Mouse (Mus musculus) frontal cortex, postnatal 14 days (tissue): ENCODE results near the gene Prss27.
A peak's percentile ranks its signal among the peaks of the same experiment; 100 is the strongest.

Experiments
- DNase-seq, 2 experiments: peaks; one replicate each; pipeline ENCODE4 v3.0.0; 2022; ENCODE audit warnings: low spot score in 2 of 2

The Prss27 gene

DNA sequence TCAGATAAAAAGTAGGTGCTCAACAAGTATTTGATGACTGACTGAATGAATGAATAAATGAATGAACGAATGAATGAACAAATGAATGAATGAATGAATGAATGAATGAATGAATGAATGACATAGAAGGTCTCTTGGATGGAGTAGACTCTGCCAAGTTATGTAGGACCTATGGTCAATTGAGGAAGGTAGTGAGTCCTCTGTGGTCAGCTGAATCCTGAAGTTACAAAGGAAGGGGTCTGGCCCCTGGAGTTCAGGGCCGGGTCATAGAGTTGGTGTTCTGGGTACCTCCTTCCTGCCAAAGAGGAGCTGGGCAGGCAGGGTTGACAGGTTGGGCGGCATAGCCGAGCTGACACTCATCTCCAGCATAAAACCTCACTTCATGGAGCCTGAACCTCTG is at the start of gene Prss27:
Gene Prss27 (plus strand): TSS at position 301 of the 400 bp plus-strand sequence.
- no peak for DNase-seq

DNA sequence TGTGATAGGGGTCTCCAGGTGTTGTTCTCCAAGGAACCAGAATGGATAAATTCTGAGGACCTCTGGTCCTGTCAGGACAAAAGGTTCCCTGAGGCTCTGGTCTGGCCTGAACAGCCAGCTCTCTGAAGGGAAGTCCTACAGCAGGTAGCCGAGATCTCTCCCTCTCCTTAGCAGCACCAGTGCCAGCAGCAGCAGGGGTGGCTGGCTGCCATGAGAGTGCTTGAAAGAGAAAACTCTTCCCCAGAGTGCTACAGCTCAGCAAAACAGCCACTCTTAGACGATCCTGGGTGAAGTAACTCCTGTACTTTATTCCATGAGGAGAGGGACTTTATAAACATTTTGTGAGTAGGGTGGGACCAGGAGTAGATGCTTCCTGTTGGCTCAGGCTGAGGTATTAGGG is 48.1 kb upstream of the Prss27 start:
- no peak for DNase-seq

DNA sequence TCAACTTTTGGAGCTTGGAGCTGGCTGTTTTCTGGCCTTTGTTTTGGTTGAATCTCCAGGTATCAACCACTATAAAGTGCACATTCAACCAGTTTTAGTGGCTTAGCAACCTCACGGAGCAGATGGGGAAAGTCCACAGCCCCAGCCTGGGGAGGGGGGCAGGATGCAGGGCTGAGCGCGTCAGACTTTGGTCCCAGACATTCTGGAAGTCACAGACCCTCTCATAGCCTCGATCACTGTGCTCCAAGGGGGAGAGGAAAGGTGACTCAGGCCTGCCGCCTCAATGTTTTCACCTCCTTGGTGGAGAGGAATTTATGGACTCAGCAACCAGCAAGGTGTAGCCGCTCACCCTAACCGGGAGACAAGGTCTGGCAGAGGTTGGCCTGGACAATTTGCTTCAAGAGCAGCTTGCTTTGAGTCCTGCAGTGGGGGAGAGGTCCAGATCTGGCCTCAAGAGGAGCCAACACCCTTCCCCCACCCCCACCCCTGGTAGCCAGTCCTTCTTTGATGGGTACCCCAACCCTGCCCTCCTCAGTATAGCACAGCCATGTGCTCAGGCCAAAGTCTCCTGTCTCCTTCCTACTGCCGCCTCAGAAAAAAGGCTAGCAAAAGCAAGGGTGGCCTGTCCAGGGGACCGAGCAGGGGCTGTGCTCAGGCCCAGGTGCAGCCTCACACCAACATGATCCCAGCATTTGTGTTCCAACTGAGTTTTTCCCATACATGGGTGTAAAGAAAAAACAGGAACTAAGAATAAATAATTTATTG is 45.0 kb upstream of the Prss27 start:
- no peak for DNase-seq

DNA sequence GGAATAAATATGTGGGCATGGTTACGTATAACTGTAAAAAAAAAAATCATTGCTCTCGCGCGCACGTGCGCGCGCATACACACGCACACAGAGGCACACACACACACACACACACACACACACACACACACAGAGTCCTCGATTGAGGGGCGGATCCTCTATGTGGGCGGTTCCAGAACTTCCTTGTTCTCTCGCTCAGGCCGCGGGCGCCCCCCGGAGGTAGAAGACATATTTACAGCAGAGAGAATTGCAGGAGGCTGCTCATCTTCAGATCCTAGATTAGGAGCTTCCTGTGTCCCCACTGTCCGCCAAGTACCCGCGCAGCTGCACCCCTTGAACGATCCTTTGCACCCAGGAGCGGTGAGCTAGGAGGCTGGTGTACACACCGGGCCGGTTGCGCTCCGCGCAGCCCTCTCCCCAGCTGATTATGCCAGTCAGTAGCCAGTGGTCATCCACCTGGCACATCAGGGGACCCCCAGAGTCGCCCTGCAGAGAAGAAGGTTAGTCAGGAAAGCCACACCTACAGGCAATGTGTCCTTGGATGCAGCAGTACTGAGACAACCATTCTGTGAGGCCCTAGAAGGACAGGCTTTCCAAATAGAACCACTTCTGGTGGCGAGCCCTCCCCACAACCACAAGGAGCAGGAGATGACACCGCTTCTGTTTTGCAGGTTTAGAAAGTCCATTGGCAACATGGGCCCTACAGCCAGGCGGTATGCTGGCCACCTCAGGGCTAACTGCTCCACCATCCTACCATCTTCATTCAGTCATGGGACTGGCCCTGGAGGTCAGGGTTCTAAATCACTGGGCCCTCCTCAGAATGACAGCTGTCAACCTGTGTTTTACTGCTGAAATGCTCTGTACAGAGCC is 44.1 kb upstream of the Prss27 start:
- peak; percentile 92 to 97 for DNase-seq

DNA sequence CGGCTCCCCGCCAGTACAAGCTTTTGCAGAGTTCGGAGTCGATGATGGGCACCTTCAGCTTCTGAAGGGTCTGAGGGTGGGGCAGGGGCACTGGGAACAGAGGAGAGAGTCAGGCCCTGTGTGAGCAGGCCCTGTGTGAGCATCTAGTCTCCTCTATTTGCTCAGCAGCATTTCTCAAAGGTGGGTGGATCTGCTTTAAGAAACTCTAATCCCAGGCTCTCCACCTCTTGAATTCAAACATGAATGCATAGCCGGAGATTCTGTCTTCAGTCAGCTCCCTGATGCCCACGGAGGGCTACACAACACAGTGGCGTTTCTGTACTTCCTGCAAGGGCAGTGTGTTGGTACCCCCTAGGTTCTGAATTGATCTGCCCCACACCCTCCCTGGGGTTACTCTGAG is 43.3 kb upstream of the Prss27 start:
- no peak for DNase-seq

DNA sequence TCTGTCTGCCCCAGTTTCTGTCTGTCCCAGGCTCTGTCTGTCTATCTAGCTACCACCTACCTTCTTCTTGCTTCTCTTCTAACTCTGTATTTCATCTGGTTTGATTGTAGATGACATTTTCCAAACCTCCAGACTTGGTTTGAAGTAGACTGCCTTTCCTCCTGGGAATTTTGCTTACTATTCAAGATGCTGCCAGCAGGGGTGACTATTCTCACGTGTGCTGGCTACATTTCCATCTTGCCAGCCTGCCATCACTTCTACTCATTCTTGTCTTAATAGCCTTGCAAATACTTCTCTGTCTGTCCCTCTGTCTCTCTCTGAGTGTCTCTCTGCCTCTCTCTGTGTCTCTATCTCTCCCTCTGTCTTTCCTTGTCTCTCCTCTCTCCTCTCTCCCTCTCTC is 42.5 kb upstream of the Prss27 start:
- no peak for DNase-seq

DNA sequence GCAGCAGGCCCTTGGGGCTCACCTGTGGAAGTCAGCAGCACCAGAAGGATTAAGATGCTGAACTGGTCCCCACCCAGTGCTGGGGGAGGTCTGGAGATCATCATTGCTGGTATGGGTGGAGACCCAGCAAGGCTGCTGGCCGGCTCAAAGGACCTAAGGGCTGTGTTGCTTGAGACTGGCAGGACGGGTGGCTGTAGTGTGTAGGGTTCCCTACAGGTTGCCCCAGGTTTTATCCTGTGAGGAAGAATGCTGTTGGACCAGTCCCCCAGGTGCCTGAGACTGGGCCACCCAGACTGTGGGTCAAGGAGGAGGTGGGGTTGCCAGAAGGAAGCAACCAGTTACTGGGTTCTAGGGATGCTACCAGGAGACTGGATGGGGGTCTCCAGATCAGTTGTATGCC is 40.0 kb upstream of the Prss27 start, which contains the start of gene Prss22:
Gene Prss22 (minus strand): TSS at position 200 of the 400 bp plus-strand sequence.
- DNase-seq = no peak

DNA sequence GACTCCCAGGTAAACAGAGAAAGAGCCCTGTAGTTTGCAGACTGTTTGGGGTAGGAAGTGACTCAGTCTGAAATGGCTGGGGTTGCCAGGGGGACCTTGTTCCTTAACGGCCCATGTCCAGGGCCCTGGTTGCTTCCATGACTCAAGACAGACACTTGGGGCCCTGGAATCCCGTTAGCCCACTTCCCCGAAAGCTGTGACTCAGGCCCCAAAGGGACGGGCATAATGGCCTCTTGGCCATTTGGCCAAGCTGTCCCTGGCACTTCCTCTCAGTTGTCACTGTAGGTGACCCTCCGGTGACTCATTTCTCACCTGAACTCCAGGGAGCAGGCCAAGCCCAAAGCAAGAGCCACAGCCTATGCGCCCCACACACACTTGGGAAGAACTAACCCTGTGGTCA is 39.6 kb upstream of the Prss27 start:
- no peak for DNase-seq

DNA sequence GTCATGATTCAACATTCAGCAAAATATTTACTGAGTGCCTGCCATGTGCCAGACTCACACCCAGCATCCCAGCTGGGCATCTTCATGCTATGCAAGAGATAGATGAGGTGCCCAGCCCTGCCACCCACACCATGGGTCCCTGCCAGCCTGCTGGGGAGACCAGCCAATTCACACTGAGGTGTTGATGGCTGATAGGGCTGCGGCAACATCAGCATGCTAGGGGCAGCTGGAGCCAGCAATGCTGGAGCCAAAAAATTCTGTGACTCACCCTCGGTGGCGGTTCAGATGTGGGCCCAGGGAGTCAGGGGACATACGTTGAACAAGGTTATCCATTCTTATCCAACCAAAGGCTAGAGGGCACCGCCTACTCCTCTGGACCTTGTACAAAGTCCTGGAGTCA is 37.5 kb upstream of the Prss27 start:
- DNase-seq = peak; percentile 61 to 77

DNA sequence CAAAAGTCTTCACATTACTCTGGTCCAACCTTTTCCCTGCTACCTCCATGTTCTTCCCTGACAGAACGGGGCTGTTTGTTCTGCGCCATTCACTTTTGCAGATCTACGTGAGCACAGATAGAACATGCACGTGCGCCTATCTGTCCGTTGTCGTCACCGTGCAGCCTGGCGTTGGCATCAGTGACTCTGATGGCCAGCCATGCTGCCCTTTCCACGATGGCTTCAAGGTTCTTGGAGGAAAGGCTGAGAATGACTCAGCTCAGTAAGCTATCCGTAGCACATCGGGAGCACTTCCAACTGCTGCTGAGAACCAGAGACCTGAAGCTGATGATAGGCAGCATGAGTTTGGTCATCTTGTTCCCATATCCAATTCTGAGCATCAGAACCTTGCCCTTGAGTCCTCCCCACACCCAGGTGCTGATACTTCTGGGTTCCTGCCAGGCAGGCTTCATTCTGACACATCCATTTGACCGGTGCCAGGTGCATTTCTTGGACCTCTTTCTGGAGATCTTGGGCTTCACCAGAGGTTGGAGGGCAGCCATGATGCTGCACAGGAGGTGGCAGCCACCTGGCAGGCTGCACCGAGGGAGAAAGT is 33.8 kb upstream of the Prss27 start:
- no peak for DNase-seq

DNA sequence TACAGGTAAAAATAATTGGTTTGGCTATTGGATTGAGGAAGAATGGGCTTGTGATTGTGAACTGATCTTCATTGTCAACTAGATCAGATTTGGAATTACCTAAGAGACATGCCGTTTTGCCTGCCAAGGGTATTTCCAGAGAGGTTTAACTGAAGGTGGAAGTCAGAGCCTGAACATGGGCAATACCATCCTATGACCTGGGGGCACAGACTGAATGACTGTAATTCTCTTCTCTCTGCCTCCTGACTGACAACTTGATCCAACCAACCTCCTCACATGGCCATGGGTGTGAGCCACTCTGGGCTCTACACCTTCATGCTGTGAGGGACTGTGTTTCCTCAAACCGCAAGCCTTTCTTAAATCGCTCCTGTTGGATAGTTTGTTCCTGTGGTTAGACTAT is 32.9 kb upstream of the Prss27 start:
- DNase-seq = no peak

DNA sequence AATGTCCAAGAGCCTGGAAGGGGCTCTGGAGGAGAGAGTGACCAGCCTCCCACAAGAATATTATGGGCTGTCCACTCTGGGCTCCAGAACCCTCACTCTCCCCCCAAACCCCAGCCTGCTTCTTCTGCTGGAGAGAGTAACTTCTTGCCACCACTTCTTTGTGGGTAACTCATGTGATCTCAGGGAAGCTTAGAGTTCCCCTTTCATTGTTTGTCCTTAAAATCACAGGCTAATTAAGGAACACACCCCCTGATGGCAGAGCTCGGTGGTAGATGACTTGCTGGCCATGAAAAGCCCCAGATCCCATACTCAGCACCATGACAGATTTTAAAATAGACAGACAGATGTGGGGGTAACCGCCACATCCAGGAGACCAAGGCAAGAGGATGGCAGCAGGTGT is 31.0 kb upstream of the Prss27 start:
- DNase-seq = no peak

DNA sequence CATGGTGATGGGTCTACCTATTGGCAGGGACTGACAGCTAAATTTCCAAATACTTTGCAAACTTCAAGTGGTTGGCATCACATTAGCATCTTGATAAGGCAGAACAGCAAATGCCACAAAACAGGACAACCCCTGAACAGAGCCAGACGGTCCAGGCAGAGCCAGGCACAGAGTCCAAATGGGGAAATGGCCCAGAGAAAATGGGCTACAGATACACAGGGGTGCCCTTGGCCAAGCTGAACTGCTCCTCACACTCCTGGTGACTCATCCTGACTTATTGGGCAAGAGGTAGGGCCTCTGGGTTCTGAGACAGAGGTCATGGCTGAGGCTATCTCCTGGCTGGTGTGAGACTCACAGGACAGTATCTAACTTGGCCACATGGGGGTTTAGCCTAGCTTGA is 30.6 kb upstream of the Prss27 start:
- no peak for DNase-seq

DNA sequence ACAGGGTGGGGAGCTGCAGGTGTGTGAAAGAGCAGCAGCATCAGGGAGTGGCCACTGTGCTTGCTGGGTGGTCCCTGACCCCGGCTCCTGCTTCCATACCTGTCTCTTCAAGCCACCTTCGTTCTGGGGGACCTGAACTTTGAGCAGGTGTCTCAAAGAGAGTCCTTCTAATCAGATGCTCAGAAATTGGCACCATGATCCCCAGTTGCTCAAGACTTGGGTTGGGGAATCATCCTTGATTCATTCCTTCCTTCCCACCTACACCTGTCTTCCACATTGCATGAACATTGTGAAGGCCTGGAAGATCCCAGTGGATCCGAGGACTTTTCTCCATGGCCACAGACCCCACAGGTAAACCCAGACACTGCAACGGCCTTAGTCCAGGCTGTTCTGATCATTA is 29.8 kb upstream of the Prss27 start:
- no peak for DNase-seq

DNA sequence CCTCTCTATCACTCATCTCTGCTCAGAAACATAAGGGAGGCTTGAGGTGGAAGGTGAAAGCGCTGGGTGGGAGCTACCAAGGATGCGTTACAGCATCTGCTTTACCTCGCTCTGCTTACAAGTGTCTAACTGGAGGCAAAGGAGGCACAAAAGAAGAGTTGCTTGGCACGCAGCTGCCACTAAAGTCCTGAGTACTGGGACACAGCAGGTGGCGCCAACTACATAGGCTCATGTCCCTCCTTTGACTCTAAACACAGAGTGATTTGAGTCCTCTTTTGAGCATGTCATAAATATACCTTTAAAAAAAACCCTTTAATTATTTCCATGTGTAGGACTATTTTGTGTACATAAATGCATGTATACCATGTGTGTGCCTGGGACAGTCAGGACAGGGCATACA is 28.3 kb upstream of the Prss27 start:
- no peak for DNase-seq

DNA sequence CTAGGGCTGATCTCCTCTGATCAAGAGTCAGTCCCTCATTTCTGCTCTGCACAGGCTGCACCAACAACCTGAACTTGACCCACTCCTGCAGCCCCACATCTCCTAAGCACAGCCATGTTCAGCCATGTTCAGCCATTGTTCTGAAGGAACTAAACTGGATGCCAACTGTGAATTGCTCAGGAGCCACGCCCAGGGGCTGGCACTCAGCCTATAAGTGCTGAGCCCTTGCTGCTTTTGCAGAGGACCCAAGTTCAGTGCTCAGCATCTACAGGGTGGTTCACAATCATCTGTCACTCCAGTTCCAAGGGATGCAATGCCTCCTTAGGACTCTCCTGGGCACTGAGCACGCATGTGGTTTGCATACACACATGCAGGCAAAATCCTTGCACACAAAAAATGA is 25.0 kb upstream of the Prss27 start:
- no peak for DNase-seq

DNA sequence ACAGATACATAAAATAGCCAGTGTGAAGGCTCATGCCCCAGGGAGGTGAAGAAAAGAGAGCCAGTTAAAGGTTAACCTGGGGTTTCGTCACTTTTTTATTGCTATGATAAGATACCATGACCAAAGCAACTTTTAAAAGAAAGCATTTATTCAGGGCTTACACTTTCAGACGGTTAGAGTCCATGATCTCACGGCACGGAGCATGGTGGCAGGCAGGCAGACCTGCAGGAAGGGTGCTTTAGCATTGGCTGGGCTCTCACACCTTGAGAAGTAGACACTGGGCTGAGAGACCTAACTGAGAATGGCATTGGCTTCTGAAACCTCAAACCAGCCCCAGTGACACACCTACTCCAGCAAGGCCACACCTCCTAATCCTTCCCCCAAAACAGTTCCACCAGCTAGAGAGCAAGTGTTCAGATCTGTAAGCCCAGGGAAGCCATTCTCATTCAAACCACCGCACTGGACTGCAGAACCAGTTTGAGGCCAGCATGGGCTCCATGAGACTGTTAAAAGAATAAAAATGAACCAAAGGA is 23.4 kb upstream of the Prss27 start:
- DNase-seq = no peak

DNA sequence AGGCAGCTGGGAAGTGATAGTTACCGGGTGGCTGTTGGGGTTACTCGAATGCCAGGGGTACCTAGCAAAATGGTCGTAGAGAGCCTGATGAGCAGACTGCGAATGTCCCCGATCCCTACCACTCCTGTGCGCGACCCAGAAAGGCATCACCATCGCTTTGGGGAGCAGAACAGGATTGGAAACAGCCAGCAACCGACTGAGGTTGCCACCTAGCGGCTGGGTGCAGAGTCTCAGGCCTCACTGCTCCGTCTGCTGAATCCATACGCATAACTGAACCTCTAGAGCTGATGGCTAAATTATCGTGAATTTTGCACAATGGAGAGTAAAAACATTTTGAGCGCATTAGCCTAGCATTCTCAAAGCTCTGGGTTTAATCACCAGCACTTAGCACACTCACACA is 22.2 kb upstream of the Prss27 start:
- no peak for DNase-seq

DNA sequence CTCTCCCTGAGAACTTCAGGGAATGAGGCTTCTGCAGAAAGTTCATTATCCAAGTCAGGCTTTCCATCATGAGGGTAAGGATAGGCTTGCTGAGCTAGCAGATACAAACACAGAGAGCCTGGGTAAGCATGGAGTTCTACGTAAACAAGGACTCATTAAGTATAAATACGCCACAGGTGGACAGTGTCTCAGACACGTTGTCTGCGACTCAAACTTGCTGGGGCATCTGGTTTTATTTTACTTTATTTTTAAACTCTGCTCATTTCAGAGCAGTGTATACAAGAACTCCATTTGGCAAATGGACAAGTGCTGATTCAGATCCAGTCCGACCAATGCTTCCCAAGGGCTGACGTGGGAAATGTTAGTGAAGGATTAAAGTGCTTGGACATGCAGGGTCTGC is 17.2 kb upstream of the Prss27 start:
- no peak for DNase-seq

DNA sequence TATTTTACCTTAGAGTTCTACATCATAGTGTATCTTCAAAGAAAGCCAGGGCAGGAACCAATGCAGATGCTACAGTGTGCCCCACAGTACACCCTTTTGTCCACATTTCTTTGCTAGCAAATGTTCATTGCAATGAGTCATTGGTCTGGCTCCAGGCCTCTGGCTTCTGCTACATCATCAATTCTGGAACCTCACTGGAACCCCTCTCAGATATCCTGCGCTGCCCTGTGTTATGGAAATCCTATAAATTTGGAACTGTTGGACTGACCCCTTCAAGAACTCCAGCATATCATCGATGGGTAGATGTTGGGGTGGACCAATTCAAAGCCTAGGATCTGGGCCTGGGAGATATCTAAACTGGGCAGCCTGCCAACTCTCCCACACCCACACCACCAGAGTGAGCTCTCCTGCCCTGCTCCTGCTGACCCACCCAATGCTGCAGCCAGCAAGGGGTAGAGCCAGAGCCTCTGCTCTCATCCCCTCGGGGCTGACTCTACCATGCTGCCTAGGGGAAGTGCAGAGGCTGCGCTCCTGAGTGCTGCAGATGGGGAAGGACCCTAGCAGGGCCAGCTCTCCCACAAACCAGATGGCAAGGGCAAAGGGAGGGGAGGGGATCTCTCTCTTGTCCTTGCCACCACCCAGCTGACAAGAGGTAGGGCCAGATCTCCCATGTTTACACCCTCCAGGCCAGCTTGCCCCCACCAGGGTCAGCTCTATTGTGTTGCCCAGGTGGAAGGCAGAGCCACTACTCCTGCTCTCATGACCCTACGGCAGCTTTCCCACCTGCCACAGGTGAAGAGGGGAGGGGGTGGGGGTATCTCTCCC is 16.4 kb upstream of the Prss27 start:
- DNase-seq = no peak

DNA sequence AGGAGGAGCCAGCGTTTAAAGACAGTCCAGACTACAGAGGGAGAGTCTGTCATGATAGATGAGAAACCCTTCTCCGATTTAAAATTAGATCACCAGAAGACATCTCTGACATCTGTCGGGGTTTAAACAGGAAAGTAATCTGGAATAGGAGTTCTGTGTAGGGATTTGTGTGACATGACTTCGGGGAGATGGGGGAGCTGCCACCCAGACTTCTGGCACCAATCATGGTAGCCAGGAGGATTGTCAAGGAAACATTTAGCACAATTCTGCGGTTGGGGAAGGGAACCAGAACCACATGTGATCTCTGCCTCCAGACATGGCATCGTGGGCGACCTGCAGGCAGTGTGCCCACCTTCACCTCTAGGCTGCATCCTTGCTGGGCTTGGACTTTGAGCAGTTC is 8.5 kb upstream of the Prss27 start:
- no peak for DNase-seq

DNA sequence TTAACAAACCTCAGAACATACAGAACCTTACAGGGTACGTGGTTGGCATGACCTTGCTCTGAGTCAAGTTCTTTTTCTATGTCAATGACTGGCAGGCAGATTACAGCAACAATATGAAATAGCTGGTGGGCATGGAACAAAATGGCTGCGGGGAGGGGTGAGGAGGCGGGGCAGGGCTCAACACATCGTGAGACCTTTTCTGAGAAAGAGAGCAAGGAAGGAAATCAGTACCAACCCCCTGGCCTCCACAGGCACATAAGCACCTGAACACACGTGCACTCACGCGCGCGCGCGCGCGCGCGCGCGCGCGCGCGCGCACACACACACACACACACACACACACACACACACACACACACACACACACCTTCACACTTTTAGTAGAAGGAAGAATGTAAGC is 7.4 kb upstream of the Prss27 start:
- DNase-seq = no peak
